Mouse (Mus musculus) lung, postnatal 0 days (tissue): Measurements from ENCODE around the gene Fads2. TPM values are rescaled to one million over a fixed set of nuclear protein-coding genes. Genes with fewer than 3 reads are reported as not detected.

Source experiments
- ATAC-seq: fragments of 200-750 bp; cut with Nextera tagmentation; 2 replicates; pipeline ENCODE4 v1.8.0; 2017; ENCODE audit warnings: moderate library complexity
- DNase-seq: peaks from one replicate; pipeline ENCODE4 v3.0.0-alpha.2; 2016; ENCODE audit warnings: low spot score
- H3K27ac ChIP-seq: fragments of 300-500 bp; sonication (generic); 2 replicates; pipeline ENCODE4 v1.5.1; 2014; ENCODE audit warnings: antibody characterized with exemption, mild to moderate bottlenecking, low read length, mixed read lengths
- H3K27me3 ChIP-seq: fragments of 300-500 bp; sonication (generic); replicated peaks from 2 replicates; pipeline ENCODE4 v1.6.1; 2014; ENCODE audit warnings: low read length, mixed read lengths; ENCODE audit not compliant: insufficient read depth
- H3K36me3 ChIP-seq: fragments of 300-500 bp; sonication (generic); 2 replicates; pipeline ENCODE4 v1.6.1; 2014; ENCODE audit warnings: low read length, mixed read lengths; ENCODE audit not compliant: insufficient read depth
- H3K4me1 ChIP-seq: fragments of 300-500 bp; sonication (generic); 2 replicates; pipeline ENCODE4 v1.6.1; 2014; ENCODE audit warnings: antibody characterized with exemption, low read depth, low read length, mixed read lengths; ENCODE audit not compliant: insufficient read depth
- H3K4me2 ChIP-seq: fragments of 300-500 bp; sonication (generic); replicated peaks from 2 replicates; pipeline ENCODE4 v1.6.1; 2014; ENCODE audit warnings: low read depth, mild to moderate bottlenecking, low read length, moderate library complexity, mixed read lengths
- H3K4me3 ChIP-seq: fragments of 300-500 bp; sonication (generic); 2 replicates; pipeline ENCODE4 v1.5.1; 2014; ENCODE audit warnings: low read depth, low read length
- H3K9ac ChIP-seq: fragments of 300-500 bp; sonication (generic); replicated peaks from 2 replicates; pipeline ENCODE4 v1.6.1; 2014; ENCODE audit warnings: low read depth, mild to moderate bottlenecking
- H3K9me3 ChIP-seq: fragments of 300-500 bp; sonication (generic); 2 replicates; pipeline ENCODE4 v1.6.1; 2016; ENCODE audit warnings: low read length, mixed read lengths
- CTCF ChIP-seq: IDR thresholded peaks from 2 replicates; pipeline ENCODE4 v1.5.1; 2016; ENCODE audit warnings: antibody characterized with exemption, mild to moderate bottlenecking
- EP300 ChIP-seq: IDR thresholded peaks from 2 replicates; pipeline ENCODE4 v1.6.1; 2016; ENCODE audit warnings: antibody characterized with exemption, mild to moderate bottlenecking, control low read depth
- WGBS: fragments of 180-500 bp; shearing (Covaris S2); extraction: QIAGEN DNeasy Blood & Tissue Kit; methylation state at CpG from one replicate; pipeline ENCODE4 v1.1.7; 2014; 5-methylcytosine and 5-hydroxymethylcytosine counted together
- polyA plus RNA-seq: library from polyadenylated mRNA; unstranded; fragments of >200 nt; fragmentation: Nextera tagmentation; extraction: Ambion mirVana; gene quantifications from 2 replicates; pipeline ENCODE4 v1.2.1, GENCODE M21; 2015

The Fads2 gene
- polyA plus RNA-seq, 1 experiment from 2014 or later, result 35.0 TPM

- no peak overlapping the region for H3K4me2 ChIP-seq
- 0 out of 2 replicates have a peak overlapping the region, but pooled peaks have one; percentile 82 for H3K27ac ChIP-seq
- ATAC-seq, result no peak
- H3K4me3 ChIP-seq, result no peak overlapping the region
- peaks cover 3% of the 10 kb centered on the region; the same call in 1 of the 2 replicates for H3K36me3 ChIP-seq
- peaks cover 34% of the 10 kb centered on the region for H3K4me1 ChIP-seq
- no peak for DNase-seq
- no peak overlapping the region for H3K9ac ChIP-seq
- H3K9me3 ChIP-seq, result no peaks in the 10 kb centered on the region
- 91% methylated on average over 2 of the region's 2 CpGs for WGBS
- TF ChIP-seq EP300 (no peak), CTCF (no peak)
- no peaks in the 10 kb centered on the region for H3K27me3 ChIP-seq
Measured at GRCm38 (mm10) chr19:10061624-10062023, 39.9 kb downstream of the Fads2 start.

GRCm38 (mm10) chr19:10060783-10061590 is 40.6 kb downstream of the Fads2 start:
- WGBS, result 42% methylated on average over 8 of the region's 8 CpGs
- peaks cover 4% of the 10 kb centered on the region for H3K36me3 ChIP-seq
- TF ChIP-seq EP300 (no peak), CTCF (no peak)
- no peak overlapping the region for H3K9ac ChIP-seq
- H3K9me3 ChIP-seq, result no peaks in the 10 kb centered on the region
- H3K4me1 ChIP-seq, result peaks cover 37% of the 10 kb centered on the region
- DNase-seq (no peak), ATAC-seq (0 out of 2 replicates have a peak, but pooled peaks have one; percentile 3)
- no peak overlapping the region for H3K4me2 ChIP-seq
- no peak overlapping the region for H3K4me3 ChIP-seq
- no peaks in the 10 kb centered on the region for H3K27me3 ChIP-seq
- H3K27ac ChIP-seq, result peak overlapping the region; percentile 82

DNA sequence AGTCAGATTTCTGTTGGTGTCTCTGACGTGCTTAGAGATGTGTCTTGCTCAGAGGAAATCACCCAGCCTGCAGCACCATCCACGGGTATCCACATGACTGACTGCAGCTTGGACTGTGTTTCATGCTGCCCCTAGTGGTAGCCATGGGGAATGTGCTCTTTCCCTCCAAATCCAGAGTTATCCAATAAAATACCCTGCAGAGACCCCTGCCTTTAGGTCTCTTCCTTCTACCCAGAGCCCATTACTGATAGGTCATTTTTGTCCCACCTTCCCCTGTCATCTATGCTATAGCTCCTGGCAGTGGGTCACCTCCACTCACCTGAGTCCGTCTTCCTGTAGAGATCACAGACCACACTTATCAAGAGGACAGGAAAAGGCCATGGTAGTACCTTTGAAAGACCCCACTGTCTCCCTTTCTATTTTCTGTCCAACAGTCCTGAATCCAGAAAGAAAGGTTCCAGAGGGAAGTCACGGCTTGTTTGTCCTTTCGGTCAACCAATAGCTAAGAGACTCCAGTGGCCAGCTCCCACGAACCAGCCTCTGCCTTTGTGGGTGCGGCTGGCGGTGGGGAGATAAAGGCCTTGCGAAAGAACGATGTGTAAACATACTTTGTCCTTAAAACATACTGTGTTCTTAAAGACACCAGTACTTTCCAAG is 41.5 kb downstream of the Fads2 start:
- peak; percentile 81 for ATAC-seq
- peak; percentile 94 for DNase-seq
- no peaks in the 10 kb centered on the region for H3K9me3 ChIP-seq
- H3K4me2 ChIP-seq, result peak overlapping the region; percentile 37
- no peak overlapping the region for H3K9ac ChIP-seq
- TF ChIP-seq EP300 (peak; percentile 55; the same call in 1 of the 2 replicates), CTCF (peak; percentile 94)
- peak overlapping the region; percentile 82 for H3K27ac ChIP-seq
- H3K36me3 ChIP-seq, result peaks cover 11% of the 10 kb centered on the region
- H3K4me1 ChIP-seq, result peaks cover 40% of the 10 kb centered on the region
- 15% methylated on average over 10 of the region's 10 CpGs for WGBS
- H3K4me3 ChIP-seq, result peak overlapping the region; percentile 12; the same call in 1 of the 2 replicates
- H3K27me3 ChIP-seq, result no peaks in the 10 kb centered on the region

DNA sequence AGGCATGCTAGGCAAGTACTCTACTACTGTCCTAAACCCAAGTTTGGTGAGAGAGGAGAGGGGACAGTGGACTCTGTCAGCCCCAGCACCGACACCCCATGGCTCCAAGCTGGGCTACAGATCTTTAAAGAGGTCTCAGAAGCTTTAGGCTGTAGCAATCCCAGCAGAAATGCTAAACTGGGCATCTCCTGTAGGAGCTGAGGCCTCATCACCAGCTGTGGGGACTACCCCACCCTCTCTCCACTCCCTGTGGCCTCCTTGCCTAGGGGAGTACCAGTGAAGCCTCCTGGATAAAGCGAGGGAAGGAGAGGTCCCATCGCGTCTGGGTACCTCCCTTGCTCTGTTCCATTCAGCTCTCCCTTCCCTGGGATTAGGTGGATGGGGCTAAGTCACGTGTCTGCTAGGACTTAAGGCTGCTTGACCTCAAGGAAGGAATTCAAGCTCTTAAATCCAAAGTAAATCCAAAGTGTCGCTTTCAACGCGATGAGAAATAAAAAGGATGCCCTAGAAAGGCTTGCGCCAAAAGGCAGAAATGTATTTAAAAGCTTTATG is 42.6 kb downstream of the Fads2 start:
- DNase-seq (no peak), ATAC-seq (no peak)
- 61% methylated on average over 9 of the region's 9 CpGs for WGBS
- H3K4me2 ChIP-seq, result 0 out of 2 replicates have a peak overlapping the region, but pooled peaks have one; percentile 8
- peaks cover 14% of the 10 kb centered on the region for H3K36me3 ChIP-seq
- TF ChIP-seq CTCF, result no peak
- TF ChIP-seq EP300, result no peak
- no peaks in the 10 kb centered on the region for H3K27me3 ChIP-seq
- peak overlapping the region; percentile 82 for H3K27ac ChIP-seq
- no peaks in the 10 kb centered on the region for H3K9me3 ChIP-seq
- no peak overlapping the region for H3K9ac ChIP-seq
- peaks cover 35% of the 10 kb centered on the region for H3K4me1 ChIP-seq
- no peak overlapping the region for H3K4me3 ChIP-seq

DNA sequence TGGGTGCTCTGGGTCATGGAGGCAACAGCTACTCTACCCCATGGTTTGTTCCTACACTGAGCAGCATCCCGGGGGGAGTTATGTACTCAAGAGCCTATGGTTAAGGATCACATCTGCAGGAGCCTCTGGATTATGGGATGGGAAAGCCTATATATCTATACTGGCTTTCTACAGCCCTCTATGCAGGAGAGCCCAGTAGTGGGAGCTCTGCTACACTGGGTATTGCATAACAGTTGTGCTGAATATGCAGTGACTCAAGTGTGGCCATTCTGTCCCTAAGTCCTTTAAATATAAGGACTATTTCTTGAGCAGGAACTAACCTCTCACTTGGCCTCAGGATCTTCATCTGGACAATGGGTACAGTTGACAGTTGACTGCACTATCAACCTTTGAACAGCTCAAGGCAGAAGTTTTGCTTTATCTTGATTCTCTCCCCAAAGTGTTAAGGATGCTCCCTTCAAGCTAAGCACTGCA is 43.2 kb downstream of the Fads2 start:
- Histone ChIP-seq H3K4me1 (peaks cover 30% of the 10 kb centered on the region), H3K4me3 (no peak overlapping the region), H3K27me3 (no peaks in the 10 kb centered on the region), H3K4me2 (no peak overlapping the region), H3K9me3 (no peaks in the 10 kb centered on the region), H3K27ac (peak overlapping the region; percentile 82), H3K9ac (no peak overlapping the region), H3K36me3 (peaks cover 16% of the 10 kb centered on the region)
- DNase-seq, result no peak
- no peak for ATAC-seq
- TF ChIP-seq EP300 (no peak), CTCF (peak; percentile 18; the same call in 1 of the 2 replicates)
- WGBS, result 66% methylated on average over 1 of the region's 1 CpGs
